Mouse (Mus musculus) megakaryocyte, embryonic 14.5 days (primary cell): ENCODE data around the gene Itpk1.

ENCODE experiments used
- FLI1 ChIP-seq: IDR thresholded peaks from 2 replicates; pipeline ENCODE4 v1.6.1; 2012; ENCODE audit warnings: low read length, inconsistent platforms, mixed read lengths
- GATA1 ChIP-seq: IDR thresholded peaks from 3 replicates; pipeline ENCODE4 v1.6.1; 2012; ENCODE audit warnings: mixed read lengths, low read length, inconsistent platforms, borderline replicate concordance

DNA sequence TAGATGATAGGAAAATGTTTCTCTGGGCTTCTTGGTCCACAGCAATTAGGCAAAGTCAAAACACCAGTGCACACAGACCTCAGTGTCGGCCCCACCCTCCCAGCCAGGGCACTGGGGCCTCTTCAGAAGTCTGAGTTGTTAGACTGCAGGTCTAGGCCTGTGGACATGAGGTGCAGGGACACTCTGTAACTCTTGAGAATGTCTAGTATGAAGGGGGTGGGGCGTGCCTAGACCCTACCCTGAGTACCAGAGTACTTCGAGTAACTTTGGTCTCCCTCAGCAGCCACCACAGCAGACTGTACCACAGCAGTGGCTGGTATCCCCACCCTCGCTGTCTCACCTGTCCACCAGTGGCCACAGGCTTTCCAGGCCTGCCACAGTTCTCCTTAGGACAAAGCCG lies 18.4 kb downstream of the Itpk1 start:
- TF ChIP-seq GATA1 (no peak), FLI1 (no peak)
